Mouse (Mus musculus) limb, embryonic 10.5 days (tissue): ENCODE measurements around the gene Gm16253. TPM values are rescaled to one million over a fixed set of nuclear protein-coding genes. Genes with fewer than 3 reads are reported as not detected.

Experiments used
- DNase-seq: peaks from one replicate; pipeline ENCODE4 v3.0.0-alpha.2; 2017; ENCODE audit warnings: low spot score
- H3K27ac ChIP-seq: fragments of 300-500 bp; sonication (generic); 2 replicates; pipeline ENCODE4 v1.5.1; 2016; ENCODE audit warnings: mild to moderate bottlenecking
- H3K27me3 ChIP-seq: fragments of 300-500 bp; sonication (generic); 2 replicates; pipeline ENCODE4 v1.6.1; 2016; ENCODE audit warnings: low read depth, mild to moderate bottlenecking; ENCODE audit not compliant: poor library complexity, severe bottlenecking
- H3K36me3 ChIP-seq: fragments of 300-500 bp; sonication (generic); 2 replicates; pipeline ENCODE4 v1.6.1; 2016; ENCODE audit warnings: mild to moderate bottlenecking, moderate library complexity
- H3K4me1 ChIP-seq: fragments of 300-500 bp; sonication (generic); 2 replicates; pipeline ENCODE4 v1.6.1; 2016
- H3K4me3 ChIP-seq: fragments of 300-500 bp; sonication (generic); 2 replicates; pipeline ENCODE4 v1.5.1; 2016; ENCODE audit warnings: mild to moderate bottlenecking, moderate library complexity
- H3K9me3 ChIP-seq: fragments of 300-500 bp; sonication (generic); replicated peaks from 2 replicates; pipeline ENCODE4 v1.6.1; 2016; ENCODE audit warnings: mild to moderate bottlenecking
- WGBS: fragments of 180-500 bp; shearing (Covaris S2); methylation state at CpG from one replicate; pipeline ENCODE4 v1.1.7; 2016; 5-methylcytosine and 5-hydroxymethylcytosine counted together
- polyA plus RNA-seq: library from polyadenylated mRNA; unstranded; fragments of >200 nt; fragmentation: Nextera tagmentation; extraction: Ambion mirVana; gene quantifications from 2 replicates; pipeline ENCODE4 v1.2.1, GENCODE M21; 2016

Gene Gm16253
- 0.60 and 2.0 TPM in 2 replicates for polyA plus RNA-seq

DNA sequence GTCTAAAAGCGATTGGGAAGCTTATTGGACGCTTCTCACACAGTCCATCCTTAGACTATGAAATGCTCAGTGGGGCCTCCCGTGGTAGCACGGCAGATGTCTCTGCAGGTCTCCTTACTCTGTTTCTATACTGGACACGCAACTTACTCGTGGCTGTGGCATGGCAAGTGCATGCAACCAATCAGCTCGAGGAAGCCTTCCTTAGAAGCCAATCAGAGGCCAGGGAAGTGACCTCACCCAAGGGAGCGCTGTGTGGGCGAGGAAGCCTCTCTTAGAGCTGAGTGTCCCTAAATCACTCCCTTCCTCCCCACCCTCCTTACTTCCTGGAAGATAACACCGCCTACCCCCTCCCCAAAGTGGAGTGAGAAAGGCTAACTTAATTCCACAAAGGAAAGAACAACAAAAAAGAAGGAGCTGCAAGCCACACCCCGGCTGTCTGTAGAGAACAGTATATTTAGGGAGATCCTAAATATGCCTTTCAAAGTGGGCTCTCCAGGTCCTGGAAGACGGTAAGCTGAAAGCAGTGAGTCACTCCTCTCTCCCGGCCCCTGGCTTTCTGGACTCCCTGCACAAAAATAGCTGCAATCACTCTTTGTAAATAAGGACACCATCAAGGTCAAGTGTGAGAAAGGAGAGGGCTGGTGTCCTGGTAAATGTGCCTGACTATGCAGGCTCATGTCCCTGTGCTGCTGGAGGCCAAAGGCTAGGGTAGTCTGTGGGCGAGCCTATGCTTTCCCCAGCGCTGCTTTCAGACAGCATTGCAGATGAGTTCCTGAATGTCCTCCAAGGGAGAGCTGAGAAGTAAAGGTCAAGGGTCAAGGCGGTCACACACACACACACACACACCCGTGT lies at the start of gene Gm16253:
Gene Gm16253, plus strand, starts transcription at position 295 of the 852 bp plus-strand sequence.
- H3K27me3 ChIP-seq, result peaks cover 10% of the 10 kb centered on the region
- H3K27ac ChIP-seq, result peak within 1 kb of the TSS; percentile 79
- H3K4me1 ChIP-seq, result peaks cover 52% of the 10 kb centered on the region
- WGBS, result 38% methylated on average over 17 of the region's 17 CpGs
- H3K4me3 ChIP-seq, result peak within 1 kb of the TSS; percentile 38
- H3K36me3 ChIP-seq, result no peaks in the 10 kb centered on the region
- no peaks in the 10 kb centered on the region for H3K9me3 ChIP-seq
- DNase-seq, result peak; percentile 79

DNA sequence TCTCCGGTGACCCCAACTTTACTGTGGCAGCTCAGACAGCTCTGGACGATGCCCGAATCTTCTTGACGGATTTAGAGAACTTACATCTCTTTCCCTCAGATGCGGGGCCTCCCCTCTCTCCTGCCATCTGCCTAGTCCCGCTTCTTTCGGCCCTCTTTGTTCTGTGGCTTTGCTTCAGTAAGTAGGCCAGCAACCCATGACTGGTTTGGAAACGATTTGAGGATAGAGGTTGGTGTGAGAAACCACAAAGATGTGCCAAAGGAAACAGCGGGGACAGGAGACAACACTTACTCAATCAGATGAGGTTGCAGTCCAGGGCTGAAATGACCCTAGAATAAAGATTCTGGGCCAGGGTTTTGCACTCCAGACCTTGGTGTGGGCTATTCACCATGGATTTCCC lies 48.3 kb upstream of the Gm16253 start:
- Histone ChIP-seq H3K4me1 (peaks cover 18% of the 10 kb centered on the region), H3K36me3 (no peaks in the 10 kb centered on the region), H3K27ac (no peak overlapping the region), H3K9me3 (no peaks in the 10 kb centered on the region), H3K27me3 (peaks cover 63% of the 10 kb centered on the region), H3K4me3 (no peak overlapping the region)
- DNase-seq, result no peak
- 41% methylated on average over 9 of the region's 9 CpGs for WGBS

DNA sequence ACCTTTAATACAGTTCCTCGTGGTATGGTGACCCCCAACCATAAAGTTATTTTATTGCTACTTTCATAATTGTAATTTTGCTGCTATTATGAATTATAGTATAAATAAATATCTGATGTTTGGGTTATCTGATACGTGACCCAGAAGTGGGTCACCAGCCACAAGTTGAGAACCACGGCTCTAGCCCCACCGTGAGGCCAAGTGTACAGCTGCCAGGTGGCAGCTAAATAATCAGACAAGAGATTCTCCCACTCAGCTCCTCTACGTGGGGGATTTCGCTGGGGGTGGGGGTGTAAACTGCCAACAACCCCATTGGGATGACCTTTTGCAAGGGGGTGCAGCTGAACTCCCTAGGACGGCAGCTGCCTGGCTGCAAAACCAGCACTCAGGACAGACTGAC lies 44.7 kb upstream of the Gm16253 start:
- Histone ChIP-seq H3K4me3 (no peak overlapping the region), H3K36me3 (no peaks in the 10 kb centered on the region), H3K9me3 (no peaks in the 10 kb centered on the region), H3K27ac (no peak overlapping the region), H3K27me3 (peaks cover 34% of the 10 kb centered on the region), H3K4me1 (peaks cover 12% of the 10 kb centered on the region)
- 66% methylated on average over 7 of the region's 7 CpGs for WGBS
- DNase-seq, result no peak

DNA sequence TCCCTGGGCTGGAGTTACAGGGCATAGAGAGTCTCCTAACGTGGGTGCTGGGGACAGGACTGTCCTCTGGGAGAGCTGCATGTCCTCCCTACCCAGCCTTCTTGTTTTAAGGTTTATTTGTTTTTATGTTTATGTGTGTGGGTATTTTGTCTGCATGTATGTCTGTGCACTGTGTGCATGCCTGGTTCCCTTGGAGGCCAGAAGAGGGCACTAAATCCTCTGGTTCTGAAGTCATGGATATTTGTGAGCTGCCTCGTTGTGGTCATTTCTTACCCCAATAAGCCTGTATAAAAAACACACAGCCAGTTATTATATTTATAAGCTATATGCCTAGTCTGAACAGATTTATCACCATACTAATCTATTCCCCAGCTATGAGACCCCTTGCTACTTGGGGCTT lies 42.5 kb upstream of the Gm16253 start:
- Histone ChIP-seq H3K9me3 (no peaks in the 10 kb centered on the region), H3K36me3 (no peaks in the 10 kb centered on the region), H3K27me3 (peaks cover 12% of the 10 kb centered on the region), H3K4me3 (no peak overlapping the region), H3K27ac (no peak overlapping the region), H3K4me1 (peaks cover 6% of the 10 kb centered on the region)
- WGBS, result 67% methylated on average over 2 of the region's 2 CpGs
- no peak for DNase-seq

DNA sequence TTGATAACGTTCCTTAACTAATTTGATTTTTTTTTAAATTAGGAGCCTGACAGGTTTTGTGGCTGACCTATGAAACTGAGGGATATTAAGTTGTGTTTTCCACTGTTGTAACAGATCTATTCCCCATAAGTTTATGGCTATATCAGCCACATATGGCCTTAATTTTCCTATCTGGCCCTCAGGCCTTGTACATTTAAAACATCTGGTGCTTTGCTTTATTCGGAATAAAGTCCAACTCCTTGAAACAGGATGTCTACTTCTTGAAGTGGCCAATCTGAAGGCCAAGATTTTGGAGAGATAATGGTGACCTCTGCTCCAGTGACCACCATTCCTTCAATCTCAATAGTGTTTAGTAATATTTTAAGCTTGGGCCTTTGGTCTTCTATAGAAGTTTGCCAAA lies 37.5 kb upstream of the Gm16253 start:
- H3K27me3 ChIP-seq, result peaks cover 12% of the 10 kb centered on the region; the same call in 1 of the 2 replicates
- H3K4me3 ChIP-seq, result no peak overlapping the region
- no peak for DNase-seq
- 28% methylated on average over 2 of the region's 2 CpGs for WGBS
- no peak overlapping the region for H3K27ac ChIP-seq
- H3K4me1 ChIP-seq, result peaks cover 23% of the 10 kb centered on the region
- H3K36me3 ChIP-seq, result no peaks in the 10 kb centered on the region
- no peaks in the 10 kb centered on the region for H3K9me3 ChIP-seq

DNA sequence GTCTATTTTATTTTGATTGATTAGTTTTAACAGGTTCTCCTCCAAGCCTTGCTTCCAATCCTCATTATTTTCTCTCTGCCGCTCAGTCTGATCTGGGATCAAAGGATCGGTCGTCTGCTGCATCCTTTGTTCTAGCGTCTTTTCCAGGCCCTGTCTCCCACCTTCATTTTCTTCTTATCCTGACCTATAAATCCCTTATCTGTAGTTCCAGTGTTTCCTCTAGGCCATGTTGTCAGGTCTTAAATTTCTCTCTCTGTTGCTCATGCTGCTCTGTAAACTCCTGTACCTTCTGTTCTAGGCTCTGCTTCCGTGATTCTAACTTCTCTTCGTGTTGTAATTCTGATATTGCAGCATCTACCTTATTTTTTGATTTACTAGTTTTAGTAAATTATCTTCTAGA lies 36.0 kb upstream of the Gm16253 start:
- Histone ChIP-seq H3K36me3 (no peaks in the 10 kb centered on the region), H3K9me3 (no peaks in the 10 kb centered on the region), H3K4me3 (no peak overlapping the region), H3K4me1 (peaks cover 23% of the 10 kb centered on the region), H3K27ac (no peak overlapping the region), H3K27me3 (peaks cover 12% of the 10 kb centered on the region; the same call in 1 of the 2 replicates)
- no peak for DNase-seq
- WGBS, result 22% methylated on average over 6 of the region's 6 CpGs

DNA sequence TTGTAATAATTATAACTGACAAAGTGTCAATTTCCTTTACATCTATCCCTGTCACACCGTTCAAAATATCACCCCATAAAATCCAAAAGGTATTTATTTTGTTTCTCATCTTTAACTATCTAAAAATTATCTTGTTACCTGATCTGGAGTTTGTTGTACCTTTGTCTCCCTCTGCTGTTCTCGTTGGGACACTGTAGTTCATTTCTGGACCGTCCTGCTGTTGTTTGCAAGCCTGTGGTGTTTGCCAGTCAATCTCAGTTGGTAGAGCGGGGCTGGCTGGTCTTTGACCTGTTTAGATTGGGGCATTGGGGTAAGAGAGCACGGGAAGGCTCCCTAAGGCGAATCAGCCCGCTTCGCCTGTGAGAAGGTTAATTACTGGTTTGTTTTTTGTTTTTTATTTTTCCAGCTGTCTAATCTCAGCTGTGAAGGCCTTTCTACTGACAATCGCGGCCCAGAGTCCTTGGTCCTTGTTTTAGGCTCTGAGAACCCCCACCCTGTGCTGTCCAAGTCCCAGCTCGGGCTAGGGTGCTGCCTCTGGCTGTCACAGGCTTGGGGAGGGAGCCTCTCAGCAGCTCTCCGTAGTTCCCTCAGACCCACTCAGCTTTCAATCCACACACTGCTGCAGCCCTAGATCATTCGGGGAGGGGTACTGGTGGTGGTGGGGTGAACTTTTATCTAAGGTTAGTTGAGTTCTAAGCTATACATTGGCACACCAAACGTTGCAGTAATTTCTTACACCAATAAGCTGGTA lies 35.3 kb upstream of the Gm16253 start:
- H3K27ac ChIP-seq, result no peak overlapping the region
- H3K4me1 ChIP-seq, result peaks cover 23% of the 10 kb centered on the region
- peak; percentile 38 for DNase-seq
- H3K9me3 ChIP-seq, result no peaks in the 10 kb centered on the region
- WGBS, result 24% methylated on average over 14 of the region's 14 CpGs
- H3K4me3 ChIP-seq, result no peak overlapping the region
- peaks cover 12% of the 10 kb centered on the region; the same call in 1 of the 2 replicates for H3K27me3 ChIP-seq
- H3K36me3 ChIP-seq, result no peaks in the 10 kb centered on the region

DNA sequence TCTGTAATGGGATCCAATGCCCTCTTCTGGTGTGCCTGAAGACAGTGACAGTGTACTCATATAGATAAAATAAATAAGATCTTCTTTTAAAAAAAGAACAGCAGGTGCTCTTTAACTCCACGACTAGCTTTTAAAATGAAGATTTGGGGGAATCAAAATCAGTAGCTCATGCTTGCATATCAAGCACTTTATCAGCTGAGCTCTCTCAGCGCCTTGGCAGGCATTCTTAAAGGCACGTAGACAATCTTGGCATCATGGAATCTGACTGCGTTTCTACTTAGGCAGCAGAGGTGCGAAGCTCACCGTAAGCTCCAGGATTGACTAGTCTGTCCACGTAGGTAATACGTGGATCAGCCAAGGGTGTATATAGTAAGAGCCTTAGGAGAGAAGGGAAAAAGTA lies 34.2 kb upstream of the Gm16253 start:
- Histone ChIP-seq H3K4me3 (no peak overlapping the region), H3K27ac (no peak overlapping the region), H3K36me3 (no peaks in the 10 kb centered on the region), H3K4me1 (peaks cover 24% of the 10 kb centered on the region), H3K9me3 (no peaks in the 10 kb centered on the region), H3K27me3 (peaks cover 12% of the 10 kb centered on the region; the same call in 1 of the 2 replicates)
- 83% methylated on average over 8 of the region's 8 CpGs for WGBS
- no peak for DNase-seq

DNA sequence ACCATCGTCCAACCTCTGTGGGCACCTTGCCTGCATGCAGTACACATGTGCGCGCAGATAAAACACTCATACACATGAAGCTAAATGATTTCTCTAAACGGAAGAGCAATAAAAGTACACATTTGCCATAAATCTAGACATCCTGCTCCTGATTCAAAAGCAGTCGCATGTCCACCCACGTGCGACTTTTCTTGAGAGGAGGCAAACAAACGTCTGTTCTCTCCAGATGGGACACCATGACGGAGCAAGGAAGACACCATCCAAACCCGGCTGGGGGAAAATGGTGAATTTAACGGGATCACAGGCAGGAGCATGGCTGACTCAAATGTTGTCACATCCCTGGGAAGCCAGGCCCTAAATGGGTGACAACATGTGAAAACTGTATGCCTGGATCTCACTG lies 33.4 kb upstream of the Gm16253 start:
- WGBS, result 91% methylated on average over 11 of the region's 11 CpGs
- H3K4me3 ChIP-seq, result no peak overlapping the region
- H3K27ac ChIP-seq, result no peak overlapping the region
- no peaks in the 10 kb centered on the region for H3K9me3 ChIP-seq
- no peaks in the 10 kb centered on the region for H3K36me3 ChIP-seq
- H3K27me3 ChIP-seq, result peaks cover 16% of the 10 kb centered on the region; the same call in 1 of the 2 replicates
- H3K4me1 ChIP-seq, result peaks cover 26% of the 10 kb centered on the region
- no peak for DNase-seq

DNA sequence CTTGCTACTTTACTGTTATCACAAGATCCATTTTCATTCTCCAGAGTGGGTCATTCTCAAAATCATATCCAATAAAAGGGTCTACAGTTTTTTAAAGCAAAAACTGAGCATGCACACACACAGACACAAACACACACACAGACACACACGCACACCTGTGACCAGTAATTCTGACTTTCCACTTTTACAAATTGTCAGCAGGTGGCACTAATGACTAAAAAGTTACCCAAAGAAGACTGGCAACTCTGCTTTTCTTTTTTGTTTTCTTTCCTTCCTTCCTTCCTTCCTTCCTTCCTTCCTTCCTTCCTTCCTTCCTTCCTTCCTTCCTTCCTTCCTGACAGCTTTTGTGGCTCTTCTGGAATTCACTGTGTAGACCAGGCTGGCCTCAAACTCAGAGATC lies 31.2 kb upstream of the Gm16253 start:
- no peak for DNase-seq
- peaks cover 7% of the 10 kb centered on the region for H3K4me1 ChIP-seq
- no peak overlapping the region for H3K27ac ChIP-seq
- H3K9me3 ChIP-seq, result no peaks in the 10 kb centered on the region
- H3K4me3 ChIP-seq, result no peak overlapping the region
- 50% methylated on average over 1 of the region's 1 CpGs for WGBS
- peaks cover 16% of the 10 kb centered on the region; the same call in 1 of the 2 replicates for H3K27me3 ChIP-seq
- no peaks in the 10 kb centered on the region for H3K36me3 ChIP-seq

DNA sequence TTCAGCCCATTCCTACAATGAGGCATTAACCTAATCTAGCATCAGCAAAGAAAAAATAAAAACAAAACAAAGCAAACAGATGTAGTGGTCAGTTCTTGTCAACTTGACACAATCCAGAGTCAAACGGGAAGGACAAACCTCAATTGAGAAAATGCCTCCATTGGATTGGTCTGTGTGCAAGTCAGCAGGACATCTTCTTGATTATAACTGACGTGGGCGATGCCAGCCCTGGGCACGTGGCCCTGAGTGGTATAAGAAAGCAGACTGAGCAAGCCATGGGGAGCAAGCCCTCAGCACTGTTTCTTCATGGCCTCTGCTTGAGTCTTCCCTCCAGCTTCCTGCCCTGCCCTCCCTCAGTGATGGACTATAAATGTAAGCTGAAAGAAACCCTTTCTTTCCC lies 29.9 kb upstream of the Gm16253 start:
- WGBS, result 61% methylated on average over 4 of the region's 4 CpGs
- H3K4me3 ChIP-seq, result no peak overlapping the region

DNA sequence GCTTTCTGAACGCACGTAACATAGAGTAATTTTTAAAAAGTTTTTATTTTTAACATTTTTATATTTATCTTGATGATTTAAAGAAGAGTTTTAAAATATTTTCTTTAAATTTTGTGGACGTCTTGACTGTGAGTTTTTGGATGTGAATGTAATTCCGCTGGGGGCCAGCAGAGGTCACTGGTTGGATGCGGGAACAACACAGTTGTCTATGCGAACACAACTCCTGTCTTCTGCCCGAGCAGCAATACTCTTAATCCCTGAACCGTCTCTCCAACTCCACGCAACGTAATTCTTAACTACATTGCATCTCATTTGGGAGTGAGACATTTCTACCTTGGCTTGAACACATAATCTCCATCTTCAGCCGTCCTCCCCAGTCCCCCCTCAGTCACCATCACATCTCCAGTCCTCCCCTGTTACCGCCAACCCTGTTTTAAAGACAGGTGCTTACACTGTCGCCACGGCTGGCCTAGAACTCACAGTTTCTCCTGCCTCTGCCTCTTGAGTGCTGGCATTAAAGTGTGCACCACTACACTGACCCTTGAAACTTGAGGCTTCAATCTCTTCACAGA lies 29.3 kb upstream of the Gm16253 start:
- Histone ChIP-seq H3K36me3 (no peaks in the 10 kb centered on the region), H3K4me3 (peak overlapping the region; percentile 18; the same call in 1 of the 2 replicates), H3K4me1 (peaks cover 11% of the 10 kb centered on the region; the same call in 1 of the 2 replicates), H3K9me3 (no peaks in the 10 kb centered on the region), H3K27ac (no peak overlapping the region), H3K27me3 (peaks cover 16% of the 10 kb centered on the region; the same call in 1 of the 2 replicates)
- peak; percentile 82 for DNase-seq
- WGBS, result 9% methylated on average over 14 of the region's 14 CpGs

More for the DNA sequence above, 29.9 kb upstream of the Gm16253 start:
- Histone ChIP-seq H3K36me3 (no peaks in the 10 kb centered on the region), H3K27ac (no peak overlapping the region), H3K4me1 (peaks cover 11% of the 10 kb centered on the region; the same call in 1 of the 2 replicates), H3K9me3 (no peaks in the 10 kb centered on the region), H3K27me3 (peaks cover 16% of the 10 kb centered on the region; the same call in 1 of the 2 replicates)
- no peak for DNase-seq
